Mouse (Mus musculus) left cerebral cortex, adult 8-10 months (tissue): Measurements from ENCODE around the gene Ugt1a6a. TPM values are rescaled to one million over a fixed set of nuclear protein-coding genes. Genes with fewer than 3 reads are reported as not detected.

Experiments
- DNase-seq, 2 experiments: peaks; one replicate each; pipeline ENCODE4 v3.0.0; 2022; ENCODE audit warnings: low spot score in 2 of 2
- total RNA-seq, 4 experiments: library from RNA; stranded (reverse); gene quantifications; 2 replicates each; pipeline ENCODE4 v1.2.4; 2022

Gene Ugt1a6a
- total RNA-seq, 4 experiments from 2014 or later = 1.3 to 2.5 (median 2.0) TPM

GRCm38 (mm10) chr1:88248658-88249057 lies 114.0 kb downstream of the Ugt1a6a start:
- no peak for DNase-seq

- no peak for DNase-seq
These were observed 115.0 kb downstream of the Ugt1a6a start for GRCm38 (mm10) chr1:88249596-88249995.

- no peak for DNase-seq
These were observed 115.4 kb downstream of the Ugt1a6a start for GRCm38 (mm10) chr1:88250023-88250422.

- no peak for DNase-seq
These were observed 118.5 kb downstream of the Ugt1a6a start for GRCm38 (mm10) chr1:88253106-88253505.

GRCm38 (mm10) chr1:88253540-88253939 lies 118.9 kb downstream of the Ugt1a6a start:
- no peak for DNase-seq

GRCm38 (mm10) chr1:88254793-88255465 lies 120.3 kb downstream of the Ugt1a6a start:
- DNase-seq = no peak

- DNase-seq = no peak
These were observed 120.9 kb downstream of the Ugt1a6a start for GRCm38 (mm10) chr1:88255466-88255857.

- DNase-seq = no peak
These were observed 121.6 kb downstream of the Ugt1a6a start for GRCm38 (mm10) chr1:88255989-88256754.

GRCm38 (mm10) chr1:88256886-88257663 lies 122.5 kb downstream of the Ugt1a6a start:
- DNase-seq = no peak

GRCm38 (mm10) chr1:88257681-88258080 lies 123.1 kb downstream of the Ugt1a6a start:
- no peak for DNase-seq

- no peak for DNase-seq
These were observed 123.8 kb downstream of the Ugt1a6a start for GRCm38 (mm10) chr1:88258361-88258760.

- no peak for DNase-seq
These were observed 124.5 kb downstream of the Ugt1a6a start for GRCm38 (mm10) chr1:88258881-88259642.

GRCm38 (mm10) chr1:88259643-88260024 lies 125.0 kb downstream of the Ugt1a6a start:
- DNase-seq = no peak

- no peak for DNase-seq
These were observed 125.5 kb downstream of the Ugt1a6a start for GRCm38 (mm10) chr1:88260114-88260513.

- no peak for DNase-seq
These were observed 126.2 kb downstream of the Ugt1a6a start for GRCm38 (mm10) chr1:88260604-88261377.

GRCm38 (mm10) chr1:88261706-88262105 lies 127.1 kb downstream of the Ugt1a6a start:
- no peak for DNase-seq

GRCm38 (mm10) chr1:88262255-88262654 lies 127.6 kb downstream of the Ugt1a6a start:
- no peak for DNase-seq

GRCm38 (mm10) chr1:88262961-88263360 lies 128.4 kb downstream of the Ugt1a6a start:
- no peak for DNase-seq

- DNase-seq = no peak
These were observed 129.2 kb downstream of the Ugt1a6a start for GRCm38 (mm10) chr1:88263778-88264177.

- no peak for DNase-seq
These were observed 129.7 kb downstream of the Ugt1a6a start for GRCm38 (mm10) chr1:88264237-88264868.
